Mouse (Mus musculus) right cerebral cortex, postnatal 36 days (tissue): Measurements from ENCODE around the gene Cux2.

Experiments used
- DNase-seq, 2 experiments: peaks; one replicate each; pipeline ENCODE4 v3.0.0; 2022; ENCODE audit warnings: low spot score in 2 of 2, mixed read lengths in 1 of 2

The Cux2 gene

GRCm38 (mm10) chr5:121922942-121923826 is 126.7 kb downstream of the Cux2 start:
- peak; percentile 21 to 49 for DNase-seq

GRCm38 (mm10) chr5:121919216-121919615 is 130.7 kb downstream of the Cux2 start:
- no peak for DNase-seq

GRCm38 (mm10) chr5:121916813-121917212 is 133.1 kb downstream of the Cux2 start:
- peak in 1 of 2 experiments; percentile 58 for DNase-seq

GRCm38 (mm10) chr5:121913999-121914398 is 135.9 kb downstream of the Cux2 start:
- DNase-seq = no peak

- no peak for DNase-seq
These were observed 140.5 kb downstream of the Cux2 start for GRCm38 (mm10) chr5:121909226-121909985.

- no peak for DNase-seq
These were observed 144.2 kb downstream of the Cux2 start for GRCm38 (mm10) chr5:121905671-121906070.

- DNase-seq = no peak
These were observed 145.1 kb downstream of the Cux2 start for GRCm38 (mm10) chr5:121904799-121905198.

- no peak for DNase-seq
These were observed 146.8 kb downstream of the Cux2 start for GRCm38 (mm10) chr5:121902809-121903745.

- DNase-seq = no peak
These were observed 154.7 kb downstream of the Cux2 start for GRCm38 (mm10) chr5:121895117-121895756.

- no peak for DNase-seq
These were observed 155.3 kb downstream of the Cux2 start for GRCm38 (mm10) chr5:121894647-121895046.

- DNase-seq = no peak
These were observed 156.3 kb downstream of the Cux2 start for GRCm38 (mm10) chr5:121893581-121893980.

- DNase-seq = peak; percentile 86 to 91
These were observed 157.6 kb downstream of the Cux2 start for GRCm38 (mm10) chr5:121892281-121892680.

GRCm38 (mm10) chr5:121890925-121891324 is 159.0 kb downstream of the Cux2 start:
- no peak for DNase-seq

GRCm38 (mm10) chr5:121889819-121890362 is 160.0 kb downstream of the Cux2 start:
- no peak for DNase-seq

GRCm38 (mm10) chr5:121889375-121889774 is 160.5 kb downstream of the Cux2 start:
- DNase-seq = no peak

- no peak for DNase-seq
These were observed 166.5 kb downstream of the Cux2 start for GRCm38 (mm10) chr5:121883356-121883755.

- DNase-seq = no peak
These were observed 170.7 kb downstream of the Cux2 start for GRCm38 (mm10) chr5:121879211-121879610.

GRCm38 (mm10) chr5:121878703-121879102 is 171.2 kb downstream of the Cux2 start:
- no peak for DNase-seq

- no peak for DNase-seq
These were observed 173.0 kb downstream of the Cux2 start for GRCm38 (mm10) chr5:121876901-121877300.

GRCm38 (mm10) chr5:121875041-121875440 is 174.9 kb downstream of the Cux2 start:
- no peak for DNase-seq

- DNase-seq = peak; percentile 31 to 55
These were observed 177.7 kb downstream of the Cux2 start for GRCm38 (mm10) chr5:121872158-121872557.
